Mouse (Mus musculus): ENCODE data around the gene Olfr1029. TPM values are rescaled to one million over a fixed set of nuclear protein-coding genes. Genes with fewer than 3 reads are reported as not detected.

Gene Olfr1029
- polyA plus RNA-seq, 2 experiments: not detected

Other genes starting within 250 kb of the Olfr1029 start
- gene Olfr1012, start 211.1 kb upstream of the Olfr1029 start, polyA plus RNA-seq (2012; rRNA removed): not detected in 2 replicates
- gene Olfr1012, start 211.1 kb upstream of the Olfr1029 start, polyA plus RNA-seq (2014; fragmentation: Nextera tagmentation; extraction: Ambion mirVana): not detected in 2 replicates
- gene Olfr1013, start 206.8 kb upstream of the Olfr1029 start, polyA plus RNA-seq (2012; rRNA removed): not detected in 2 replicates
- not detected in 2 replicates for gene Olfr1013, start 206.8 kb upstream of the Olfr1029 start, polyA plus RNA-seq (2014; fragmentation: Nextera tagmentation; extraction: Ambion mirVana)
- gene Olfr1014, start 201.2 kb upstream of the Olfr1029 start, polyA plus RNA-seq (2012; rRNA removed): not detected in 2 replicates
- gene Olfr1014, start 201.2 kb upstream of the Olfr1029 start, polyA plus RNA-seq (2014; fragmentation: Nextera tagmentation; extraction: Ambion mirVana): not detected in 2 replicates
- not detected in 2 replicates for gene Olfr1015, start 191.9 kb upstream of the Olfr1029 start, polyA plus RNA-seq (2012; rRNA removed)
- gene Olfr1015, start 191.9 kb upstream of the Olfr1029 start, polyA plus RNA-seq (2014; fragmentation: Nextera tagmentation; extraction: Ambion mirVana): not detected in 2 replicates
- gene Olfr1016, start 171.4 kb upstream of the Olfr1029 start, polyA plus RNA-seq (2012; rRNA removed): not detected in 2 replicates
- not detected in 2 replicates for gene Olfr1016, start 171.4 kb upstream of the Olfr1029 start, polyA plus RNA-seq (2014; fragmentation: Nextera tagmentation; extraction: Ambion mirVana)
- gene Olfr1018, start 155.4 kb upstream of the Olfr1029 start, polyA plus RNA-seq (2012; rRNA removed): not detected in 2 replicates
- not detected in 2 replicates for gene Olfr1018, start 155.4 kb upstream of the Olfr1029 start, polyA plus RNA-seq (2014; fragmentation: Nextera tagmentation; extraction: Ambion mirVana)
- gene Olfr1019, start 128.4 kb upstream of the Olfr1029 start, polyA plus RNA-seq (2012; rRNA removed): not detected in 2 replicates
- gene Olfr1019, start 128.4 kb upstream of the Olfr1029 start, polyA plus RNA-seq (2014; fragmentation: Nextera tagmentation; extraction: Ambion mirVana): not detected in 2 replicates
- not detected in 2 replicates for gene Olfr1020, start 126.9 kb upstream of the Olfr1029 start, polyA plus RNA-seq (2012; rRNA removed)
- gene Olfr1020, start 126.9 kb upstream of the Olfr1029 start, polyA plus RNA-seq (2014; fragmentation: Nextera tagmentation; extraction: Ambion mirVana): not detected in 2 replicates
- not detected in 2 replicates for gene Olfr1022, start 105.3 kb upstream of the Olfr1029 start, polyA plus RNA-seq (2012; rRNA removed)
- not detected in 2 replicates for gene Olfr1022, start 105.3 kb upstream of the Olfr1029 start, polyA plus RNA-seq (2014; fragmentation: Nextera tagmentation; extraction: Ambion mirVana)
- gene Olfr1023, start 88.3 kb upstream of the Olfr1029 start, polyA plus RNA-seq (2012; rRNA removed): not detected in 2 replicates
- gene Olfr1023, start 88.3 kb upstream of the Olfr1029 start, polyA plus RNA-seq (2014; fragmentation: Nextera tagmentation; extraction: Ambion mirVana): not detected in 2 replicates
- gene Olfr1024, start 68.8 kb upstream of the Olfr1029 start, polyA plus RNA-seq (2012; rRNA removed): not detected in 2 replicates
- gene Olfr1024, start 68.8 kb upstream of the Olfr1029 start, polyA plus RNA-seq (2014; fragmentation: Nextera tagmentation; extraction: Ambion mirVana): not detected in 2 replicates
- not detected in 2 replicates for gene Olfr1025-ps1, start 58.7 kb upstream of the Olfr1029 start, polyA plus RNA-seq (2012; rRNA removed)
- gene Olfr1025-ps1, start 58.7 kb upstream of the Olfr1029 start, polyA plus RNA-seq (2014; fragmentation: Nextera tagmentation; extraction: Ambion mirVana): not detected in 2 replicates
- not detected in 2 replicates for gene Olfr1026, start 52.3 kb upstream of the Olfr1029 start, polyA plus RNA-seq (2012; rRNA removed)
- not detected in 2 replicates for gene Olfr1026, start 52.3 kb upstream of the Olfr1029 start, polyA plus RNA-seq (2014; fragmentation: Nextera tagmentation; extraction: Ambion mirVana)
- gene Olfr1028, start 23.5 kb upstream of the Olfr1029 start, polyA plus RNA-seq (2012; rRNA removed): 0.01 TPM in 1 of 2 replicates, not detected in the other
- not detected in 2 replicates for gene Olfr1028, start 23.5 kb upstream of the Olfr1029 start, polyA plus RNA-seq (2014; fragmentation: Nextera tagmentation; extraction: Ambion mirVana)
- gene Olfr1030, start 5.4 kb downstream of the Olfr1029 start, polyA plus RNA-seq (2012; rRNA removed): not detected in 2 replicates
- not detected in 2 replicates for gene Olfr1030, start 5.4 kb downstream of the Olfr1029 start, polyA plus RNA-seq (2014; fragmentation: Nextera tagmentation; extraction: Ambion mirVana)
- not detected in 2 replicates for gene Olfr1031, start 16.4 kb downstream of the Olfr1029 start, polyA plus RNA-seq (2012; rRNA removed)
- gene Olfr1031, start 16.4 kb downstream of the Olfr1029 start, polyA plus RNA-seq (2014; fragmentation: Nextera tagmentation; extraction: Ambion mirVana): not detected in 2 replicates
- gene Olfr1032, start 31.6 kb downstream of the Olfr1029 start, polyA plus RNA-seq (2012; rRNA removed): not detected in 2 replicates
- gene Olfr1032, start 31.6 kb downstream of the Olfr1029 start, polyA plus RNA-seq (2014; fragmentation: Nextera tagmentation; extraction: Ambion mirVana): not detected in 2 replicates
- 0.67 and 0.73 TPM in 2 replicates for gene Olfr1033, start 46.7 kb downstream of the Olfr1029 start, polyA plus RNA-seq (2012; rRNA removed)
- 0.39 and 1.1 TPM in 2 replicates for gene Olfr1033, start 46.7 kb downstream of the Olfr1029 start, polyA plus RNA-seq (2014; fragmentation: Nextera tagmentation; extraction: Ambion mirVana)
- gene Olfr1034, start 72.0 kb downstream of the Olfr1029 start, polyA plus RNA-seq (2012; rRNA removed): 0.12 and 0.13 TPM in 2 replicates
- gene Olfr1034, start 72.0 kb downstream of the Olfr1029 start, polyA plus RNA-seq (2014; fragmentation: Nextera tagmentation; extraction: Ambion mirVana): not detected in 2 replicates
- gene Olfr1036, start 100.1 kb downstream of the Olfr1029 start, polyA plus RNA-seq (2012; rRNA removed): not detected in 2 replicates
- gene Olfr1036, start 100.1 kb downstream of the Olfr1029 start, polyA plus RNA-seq (2014; fragmentation: Nextera tagmentation; extraction: Ambion mirVana): not detected in 2 replicates
- gene Olfr1037, start 113.5 kb downstream of the Olfr1029 start, polyA plus RNA-seq (2012; rRNA removed): not detected in 2 replicates
- not detected in 2 replicates for gene Olfr1037, start 113.5 kb downstream of the Olfr1029 start, polyA plus RNA-seq (2014; fragmentation: Nextera tagmentation; extraction: Ambion mirVana)
- gene Olfr1039, start 162.0 kb downstream of the Olfr1029 start, polyA plus RNA-seq (2012; rRNA removed): not detected in 2 replicates
- not detected in 2 replicates for gene Olfr1039, start 162.0 kb downstream of the Olfr1029 start, polyA plus RNA-seq (2014; fragmentation: Nextera tagmentation; extraction: Ambion mirVana)
- not detected in 2 replicates for gene Olfr1040, start 172.8 kb downstream of the Olfr1029 start, polyA plus RNA-seq (2012; rRNA removed)
- not detected in 2 replicates for gene Olfr1040, start 172.8 kb downstream of the Olfr1029 start, polyA plus RNA-seq (2014; fragmentation: Nextera tagmentation; extraction: Ambion mirVana)
- gene Olfr1042, start 187.9 kb downstream of the Olfr1029 start, polyA plus RNA-seq (2012; rRNA removed): not detected in 2 replicates
- gene Olfr1042, start 187.9 kb downstream of the Olfr1029 start, polyA plus RNA-seq (2014; fragmentation: Nextera tagmentation; extraction: Ambion mirVana): not detected in 2 replicates
- gene Olfr1043, start 193.6 kb downstream of the Olfr1029 start, polyA plus RNA-seq (2012; rRNA removed): not detected in 2 replicates
- gene Olfr1043, start 193.6 kb downstream of the Olfr1029 start, polyA plus RNA-seq (2014; fragmentation: Nextera tagmentation; extraction: Ambion mirVana): not detected in 2 replicates
- not detected in 2 replicates for gene Olfr1044, start 203.9 kb downstream of the Olfr1029 start, polyA plus RNA-seq (2012; rRNA removed)
- gene Olfr1044, start 203.9 kb downstream of the Olfr1029 start, polyA plus RNA-seq (2014; fragmentation: Nextera tagmentation; extraction: Ambion mirVana): not detected in 2 replicates
- gene Olfr52, start 211.8 kb downstream of the Olfr1029 start, polyA plus RNA-seq (2012; rRNA removed): not detected in 2 replicates
- not detected in 2 replicates for gene Olfr52, start 211.8 kb downstream of the Olfr1029 start, polyA plus RNA-seq (2014; fragmentation: Nextera tagmentation; extraction: Ambion mirVana)
- not detected in 2 replicates for gene Olfr1045, start 229.1 kb downstream of the Olfr1029 start, polyA plus RNA-seq (2012; rRNA removed)
- gene Olfr1045, start 229.1 kb downstream of the Olfr1029 start, polyA plus RNA-seq (2014; fragmentation: Nextera tagmentation; extraction: Ambion mirVana): not detected in 2 replicates
- gene Olfr1046, start 245.4 kb downstream of the Olfr1029 start, polyA plus RNA-seq (2012; rRNA removed): not detected in 2 replicates
- gene Olfr1046, start 245.4 kb downstream of the Olfr1029 start, polyA plus RNA-seq (2014; fragmentation: Nextera tagmentation; extraction: Ambion mirVana): not detected in 2 replicates